Mouse (Mus musculus): Measurements from ENCODE around the gene Cldn15.

DNA sequence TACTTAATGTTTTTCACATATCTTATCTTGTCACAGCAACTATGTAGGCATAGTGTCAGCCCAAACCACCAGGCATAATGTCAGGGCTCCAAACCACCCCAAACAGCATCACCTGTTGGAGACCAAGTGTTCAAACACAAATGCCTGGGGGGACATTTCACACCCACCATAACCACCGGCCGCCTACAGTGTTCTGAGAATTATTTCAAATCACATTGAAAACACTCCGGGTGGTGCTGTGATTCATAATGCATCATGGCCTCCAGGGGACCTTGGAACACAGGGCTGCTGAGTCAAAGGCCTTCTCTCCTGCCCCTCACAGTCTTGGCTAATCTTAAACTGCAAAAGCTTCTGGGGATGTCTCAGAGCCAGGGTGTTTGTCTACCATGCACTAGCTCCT, 49.5 kb downstream of the Cldn15 start:
- no peak for TF ChIP-seq CTCF (conservative IDR thresholded peaks at IDR 0.05; ENCODE audit: low read length)
- no peak for TF ChIP-seq POU5F1 (IDR thresholded peaks at IDR 0.05; ENCODE audit: borderline replicate concordance, low read length)
- TF ChIP-seq NANOG (IDR thresholded peaks at IDR 0.05; ENCODE audit: borderline replicate concordance, low read length): no peak
